Mouse (Mus musculus) limb, embryonic 13.5 days (tissue): Measurements from ENCODE around the gene Atp11a. TPM values are rescaled to one million over a fixed set of nuclear protein-coding genes. Genes with fewer than 3 reads are reported as not detected.

Source experiments
- polyA plus RNA-seq: library from polyadenylated mRNA; unstranded; fragments of >200 nt; fragmentation: Nextera tagmentation; extraction: Ambion mirVana; gene quantifications from 2 replicates; pipeline ENCODE4 v1.2.1, GENCODE M21; 2015

Atp11a gene
- polyA plus RNA-seq, 1 experiment from 2014 or later = 15.2 TPM

Other genes with a start within 250 kb of the Atp11a start
- not detected in 2 replicates for gene Spaca7, start 184.0 kb upstream of the Atp11a start, polyA plus RNA-seq
- 36.3 and 40.7 TPM in 2 replicates for gene Tubgcp3, start 84.8 kb upstream of the Atp11a start, polyA plus RNA-seq
- gene Mcf2l, start 116.8 kb downstream of the Atp11a start, polyA plus RNA-seq = 11.0 and 13.1 TPM in 2 replicates